Mouse (Mus musculus) olfactory bulb, adult 2 months (tissue): Measurements from ENCODE around the gene Dact1. TPM values are rescaled to one million over a fixed set of nuclear protein-coding genes. Genes with fewer than 3 reads are reported as not detected.

Source experiments
- H3K27ac ChIP-seq: fragments of 200-500 bp; 2 replicates; pipeline ENCODE4 v1.5.1; 2012; ENCODE audit warnings: low read depth, low read length; ENCODE audit not compliant: insufficient read depth
- H3K4me1 ChIP-seq: fragments of 200-500 bp; 2 replicates; pipeline ENCODE4 v1.6.1; 2012; ENCODE audit warnings: low read length; ENCODE audit not compliant: control insufficient read depth, insufficient read depth
- H3K4me3 ChIP-seq: fragments of 200-500 bp; 2 replicates; pipeline ENCODE4 v1.5.1; 2012; ENCODE audit warnings: mild to moderate bottlenecking, low read depth, low read length, moderate library complexity; ENCODE audit not compliant: insufficient read depth
- CTCF ChIP-seq: fragments of 200-500 bp; IDR thresholded peaks from 2 replicates; pipeline ENCODE4 v1.5.1; 2012; ENCODE audit warnings: low read depth, mild to moderate bottlenecking, low read length, moderate library complexity; ENCODE audit not compliant: insufficient read depth
- POLR2A ChIP-seq: fragments of 200-500 bp; IDR thresholded peaks from 2 replicates; pipeline ENCODE4 v1.6.1; 2012; ENCODE audit warnings: mild to moderate bottlenecking, low read depth, low read length, moderate library complexity; ENCODE audit not compliant: insufficient read depth
- whole genome bisulfite sequencing: fragments of 180-500 bp; shearing (Covaris S2); methylation state at CpG from one replicate; pipeline ENCODE4 v1.1.7; 2018; 5-methylcytosine and 5-hydroxymethylcytosine counted together
- polyA plus RNA-seq: library from polyadenylated mRNA; stranded (reverse); fragments of >200 nt; gene quantifications from 2 replicates; pipeline ENCODE4 v1.2.4, GENCODE M21; 2012; ENCODE audit warnings: low replicate concordance; ENCODE audit not compliant: missing spikeins, insufficient read depth, insufficient read length

The Dact1 gene
- polyA plus RNA-seq, 1 experiment = not detected

GRCm38 (mm10) chr12:71333561-71333960 lies 23.9 kb downstream of the Dact1 start:
- no peak for TF ChIP-seq POLR2A
- no peak for TF ChIP-seq CTCF
- H3K27ac ChIP-seq = no peak overlapping the region
- no peak overlapping the region for H3K4me3 ChIP-seq
- WGBS = 90% methylated on average over 5 of the region's 5 CpGs
- H3K4me1 ChIP-seq = no peaks in the 10 kb centered on the region

- H3K4me1 ChIP-seq = no peaks in the 10 kb centered on the region
- no peak for TF ChIP-seq CTCF
- TF ChIP-seq POLR2A = no peak
- WGBS = 81% methylated on average over 11 of the region's 11 CpGs
- H3K4me3 ChIP-seq = no peak overlapping the region
- no peak overlapping the region for H3K27ac ChIP-seq
These were observed 27.4 kb downstream of the Dact1 start for GRCm38 (mm10) chr12:71337025-71337582.

GRCm38 (mm10) chr12:71337896-71338463 lies 28.3 kb downstream of the Dact1 start:
- H3K4me1 ChIP-seq = no peaks in the 10 kb centered on the region
- WGBS = 80% methylated on average over 6 of the region's 6 CpGs
- H3K27ac ChIP-seq = no peak overlapping the region
- H3K4me3 ChIP-seq = no peak overlapping the region
- TF ChIP-seq CTCF (no peak), POLR2A (no peak)

GRCm38 (mm10) chr12:71339142-71339848 lies 29.6 kb downstream of the Dact1 start:
- TF ChIP-seq POLR2A (no peak), CTCF (no peak)
- no peaks in the 10 kb centered on the region for H3K4me1 ChIP-seq
- no peak overlapping the region for H3K27ac ChIP-seq
- WGBS = 87% methylated on average over 16 of the region's 16 CpGs
- no peak overlapping the region for H3K4me3 ChIP-seq

- WGBS = 79% methylated on average over 13 of the region's 13 CpGs
- TF ChIP-seq POLR2A (no peak), CTCF (no peak)
These were observed 32.7 kb downstream of the Dact1 start for GRCm38 (mm10) chr12:71342397-71342796.

GRCm38 (mm10) chr12:71345471-71345870 lies 35.8 kb downstream of the Dact1 start:
- Histone ChIP-seq H3K4me1 (peaks cover 2% of the 10 kb centered on the region; the same call in 1 of the 2 replicates), H3K4me3 (no peak overlapping the region), H3K27ac (no peak overlapping the region)
- TF ChIP-seq CTCF (no peak), POLR2A (no peak)
- WGBS = 90% methylated on average over 7 of the region's 7 CpGs

More at GRCm38 (mm10) chr12:71342397-71342796, 32.7 kb downstream of the Dact1 start:
- no peak overlapping the region for H3K4me3 ChIP-seq
- H3K4me1 ChIP-seq = no peaks in the 10 kb centered on the region
- no peak overlapping the region for H3K27ac ChIP-seq

GRCm38 (mm10) chr12:71346071-71346470 lies 36.4 kb downstream of the Dact1 start:
- no peak overlapping the region for H3K27ac ChIP-seq
- H3K4me1 ChIP-seq = peaks cover 2% of the 10 kb centered on the region; the same call in 1 of the 2 replicates
- no peak for TF ChIP-seq CTCF
- 79% methylated on average over 5 of the region's 5 CpGs for WGBS
- H3K4me3 ChIP-seq = no peak overlapping the region

GRCm38 (mm10) chr12:71348401-71348896 lies 38.8 kb downstream of the Dact1 start:
- Histone ChIP-seq H3K27ac (no peak overlapping the region), H3K4me3 (no peak overlapping the region), H3K4me1 (peaks cover 2% of the 10 kb centered on the region; the same call in 1 of the 2 replicates)
- WGBS = 67% methylated on average over 8 of the region's 8 CpGs
- TF ChIP-seq CTCF (no peak), POLR2A (no peak)

- 54% methylated on average over 2 of the region's 2 CpGs for WGBS
- TF ChIP-seq POLR2A = no peak
- no peak for TF ChIP-seq CTCF
These were observed 40.4 kb downstream of the Dact1 start for GRCm38 (mm10) chr12:71350077-71350476.

More at GRCm38 (mm10) chr12:71350077-71350476, 40.4 kb downstream of the Dact1 start:
- Histone ChIP-seq H3K4me1 (peaks cover 2% of the 10 kb centered on the region; the same call in 1 of the 2 replicates), H3K4me3 (no peak overlapping the region), H3K27ac (no peak overlapping the region)
